Mouse (Mus musculus) neutrophil, adult 65 days (primary cell): ENCODE results near the gene Csn1s2a. TPM values are rescaled to one million over a fixed set of nuclear protein-coding genes. Genes with fewer than 3 reads are reported as not detected.

Experiments
- total RNA-seq: library from RNA; stranded (reverse); gene quantifications from 2 replicates; pipeline ENCODE4 v1.2.4, GENCODE M21; 2023

Gene Csn1s2a
- total RNA-seq = not detected in 2 replicates

GRCm38 (mm10) chr5:87774267-87774666 lies at the start of gene Csn1s2a:
Csn1s2a (plus strand) TSS chr5:87774567.

GRCm38 (mm10) chr5:87807782-87808181 lies 33.4 kb downstream of the Csn1s2a start, which contains the start of gene Csn1s2b:
Csn1s2b (plus strand) TSS chr5:87808082.

GRCm38 (mm10) chr5:87825386-87825785 lies 51.0 kb downstream of the Csn1s2a start, which contains the start of gene Prr27:
Prr27 (plus strand) TSS chr5:87825686.

Other genes with a start within 250 kb of the Csn1s2a start
- gene Sult1b1, start 236.4 kb upstream of the Csn1s2a start, total RNA-seq = not detected in 2 replicates
- not detected in 2 replicates for gene Sult1d1, start 205.5 kb upstream of the Csn1s2a start, total RNA-seq
- gene Sult1e1, start 183.0 kb upstream of the Csn1s2a start, total RNA-seq = not detected in 2 replicates
- gene Csn1s1, start 108.4 kb upstream of the Csn1s2a start, total RNA-seq = not detected in 2 replicates
- gene Csn2, start 74.9 kb upstream of the Csn1s2a start, total RNA-seq = not detected in 2 replicates
- not detected in 2 replicates for gene Csn1s2b, start 33.5 kb downstream of the Csn1s2a start, total RNA-seq
- gene Prr27, start 51.1 kb downstream of the Csn1s2a start, total RNA-seq = not detected in 2 replicates
- gene Odam, start 110.5 kb downstream of the Csn1s2a start, total RNA-seq = not detected in 2 replicates
- not detected in 2 replicates for gene Csn3, start 151.0 kb downstream of the Csn1s2a start, total RNA-seq
- gene 2310003L06Rik, start 194.9 kb downstream of the Csn1s2a start, total RNA-seq = not detected in 2 replicates
- not detected in 2 replicates for gene Gm28434, start 194.9 kb downstream of the Csn1s2a start, total RNA-seq
- gene Cabs1, start 204.9 kb downstream of the Csn1s2a start, total RNA-seq = not detected in 2 replicates
- gene Smr3a, start 228.0 kb downstream of the Csn1s2a start, total RNA-seq = not detected in 2 replicates